Mouse (Mus musculus) midbrain, embryonic 16.5 days (tissue): ENCODE measurements around the gene Il1rl1. TPM values are rescaled to one million over a fixed set of nuclear protein-coding genes. Genes with fewer than 3 reads are reported as not detected.

Source experiments
- ATAC-seq: fragments of 200-750 bp; cut with Nextera tagmentation; 2 replicates; pipeline ENCODE4 v1.8.0; 2017; ENCODE audit warnings: moderate TSS enrichment
- H3K27ac ChIP-seq: fragments of 300-500 bp; sonication (generic); 2 replicates; pipeline ENCODE4 v1.5.1; 2014; ENCODE audit warnings: mild to moderate bottlenecking, low read length, mixed read lengths
- H3K27me3 ChIP-seq: fragments of 300-500 bp; sonication (generic); 2 replicates; pipeline ENCODE4 v1.6.1; 2014; ENCODE audit warnings: low read depth, low read length, mixed read lengths; ENCODE audit not compliant: control insufficient read depth, insufficient read depth
- H3K36me3 ChIP-seq: fragments of 300-500 bp; sonication (generic); 2 replicates; pipeline ENCODE4 v1.6.1; 2014; ENCODE audit warnings: mild to moderate bottlenecking, low read length, moderate library complexity, mixed read lengths; ENCODE audit not compliant: control insufficient read depth, insufficient read depth
- H3K4me1 ChIP-seq: fragments of 300-500 bp; sonication (generic); 2 replicates; pipeline ENCODE4 v1.6.1; 2014; ENCODE audit warnings: mild to moderate bottlenecking, low read length, mixed read lengths; ENCODE audit not compliant: control insufficient read depth, insufficient read depth
- H3K4me2 ChIP-seq: fragments of 300-500 bp; sonication (generic); 2 replicates; pipeline ENCODE4 v1.6.1; 2014; ENCODE audit warnings: mild to moderate bottlenecking, low read length, mixed read lengths
- H3K4me3 ChIP-seq: fragments of 300-500 bp; sonication (generic); 2 replicates; pipeline ENCODE4 v1.5.1; 2014; ENCODE audit warnings: low read depth, mild to moderate bottlenecking, low read length, moderate library complexity, mixed read lengths
- H3K9ac ChIP-seq: fragments of 300-500 bp; sonication (generic); 2 replicates; pipeline ENCODE4 v1.6.1; 2014; ENCODE audit warnings: low read depth, low read length, mixed read lengths
- H3K9me3 ChIP-seq: fragments of 300-500 bp; sonication (generic); replicated peaks from 2 replicates; pipeline ENCODE4 v1.6.1; 2014; ENCODE audit warnings: mild to moderate bottlenecking, low read length, mixed read lengths; ENCODE audit not compliant: control insufficient read depth, poor library complexity, severe bottlenecking
- WGBS: fragments of 180-500 bp; shearing (Covaris S2); extraction: QIAGEN DNeasy Blood & Tissue Kit; methylation state at CpG from one replicate; pipeline ENCODE4 v1.1.7; 2014; 5-methylcytosine and 5-hydroxymethylcytosine counted together
- polyA plus RNA-seq: library from polyadenylated mRNA; unstranded; fragments of >200 nt; fragmentation: Nextera tagmentation; extraction: Ambion mirVana; gene quantifications from 2 replicates; pipeline ENCODE4 v1.2.1, GENCODE M21; 2015

Gene Il1rl1
- polyA plus RNA-seq, 1 experiment from 2014 or later, result 0.04 TPM

DNA sequence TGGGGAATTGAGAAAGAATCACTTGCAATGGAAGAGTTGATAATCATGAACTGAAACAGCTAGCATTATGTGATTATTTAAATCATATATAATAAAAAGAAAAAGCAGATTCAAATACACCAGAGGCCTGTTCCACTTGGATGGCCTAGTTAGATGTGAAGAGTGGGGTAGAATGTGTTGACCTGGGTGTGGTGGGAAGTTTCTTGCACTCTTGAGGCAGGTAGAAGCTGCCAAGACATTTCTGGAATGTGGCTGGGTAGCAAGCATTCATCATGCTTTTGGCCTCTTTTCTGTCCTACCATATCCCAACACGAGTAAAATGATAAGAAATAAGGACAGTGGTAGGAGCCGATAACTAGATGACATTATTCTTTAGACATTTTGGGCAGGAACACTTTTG is 39.4 kb downstream of the Il1rl1 start:
- Histone ChIP-seq H3K9me3 (no peaks in the 10 kb centered on the region), H3K27ac (no peak overlapping the region), H3K9ac (no peak overlapping the region), H3K4me1 (no peaks in the 10 kb centered on the region), H3K4me2 (no peak overlapping the region), H3K4me3 (no peak overlapping the region), H3K27me3 (no peaks in the 10 kb centered on the region), H3K36me3 (no peaks in the 10 kb centered on the region)
- no peak for ATAC-seq
- WGBS, result 82% methylated on average over 2 of the region's 2 CpGs

GRCm38 (mm10) chr1:40469900-40470299 is 40.5 kb downstream of the Il1rl1 start:
- H3K4me2 ChIP-seq, result no peak overlapping the region
- no peaks in the 10 kb centered on the region for H3K27me3 ChIP-seq
- H3K9ac ChIP-seq, result no peak overlapping the region
- 95% methylated on average over 12 of the region's 12 CpGs for WGBS
- ATAC-seq, result no peak
- H3K4me1 ChIP-seq, result no peaks in the 10 kb centered on the region
- H3K36me3 ChIP-seq, result no peaks in the 10 kb centered on the region
- no peak overlapping the region for H3K4me3 ChIP-seq
- no peaks in the 10 kb centered on the region for H3K9me3 ChIP-seq
- H3K27ac ChIP-seq, result no peak overlapping the region

GRCm38 (mm10) chr1:40472401-40472800 is 43.0 kb downstream of the Il1rl1 start:
- Histone ChIP-seq H3K9ac (no peak overlapping the region), H3K9me3 (no peaks in the 10 kb centered on the region), H3K36me3 (no peaks in the 10 kb centered on the region), H3K4me3 (no peak overlapping the region), H3K4me2 (no peak overlapping the region), H3K27ac (no peak overlapping the region), H3K27me3 (no peaks in the 10 kb centered on the region), H3K4me1 (no peaks in the 10 kb centered on the region)
- ATAC-seq, result no peak
- 95% methylated on average over 1 of the region's 1 CpGs for WGBS

DNA sequence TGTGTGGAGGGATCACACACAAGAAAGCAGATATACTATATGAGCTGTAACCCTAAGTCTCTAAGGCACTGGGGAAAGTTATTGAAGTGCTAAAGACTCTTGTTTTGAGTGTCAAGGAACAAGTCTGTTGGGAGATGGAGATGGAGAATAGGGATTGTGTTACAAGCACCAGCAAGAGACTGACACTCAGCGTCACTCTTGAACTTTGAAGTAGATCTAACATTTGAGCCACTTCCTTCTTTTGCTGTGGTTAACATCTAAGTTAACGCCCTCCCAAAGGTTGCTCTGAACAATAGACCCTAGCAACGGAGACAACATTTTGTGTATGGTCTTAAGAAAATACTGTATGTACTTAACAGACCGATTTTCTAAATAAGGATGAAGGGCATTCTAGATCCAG is 44.3 kb downstream of the Il1rl1 start:
- no peaks in the 10 kb centered on the region for H3K9me3 ChIP-seq
- H3K27ac ChIP-seq, result no peak overlapping the region
- H3K4me2 ChIP-seq, result no peak overlapping the region
- no peak for ATAC-seq
- no peak overlapping the region for H3K4me3 ChIP-seq
- WGBS, result 87% methylated on average over 4 of the region's 4 CpGs
- H3K4me1 ChIP-seq, result no peaks in the 10 kb centered on the region
- no peaks in the 10 kb centered on the region for H3K36me3 ChIP-seq
- H3K27me3 ChIP-seq, result no peaks in the 10 kb centered on the region
- H3K9ac ChIP-seq, result no peak overlapping the region

GRCm38 (mm10) chr1:40474336-40474735 is 45.0 kb downstream of the Il1rl1 start:
- no peaks in the 10 kb centered on the region for H3K27me3 ChIP-seq
- H3K4me3 ChIP-seq, result no peak overlapping the region
- no peak overlapping the region for H3K4me2 ChIP-seq
- no peaks in the 10 kb centered on the region for H3K9me3 ChIP-seq
- H3K27ac ChIP-seq, result no peak overlapping the region
- no peak for ATAC-seq
- WGBS, result 91% methylated on average over 5 of the region's 5 CpGs
- no peaks in the 10 kb centered on the region for H3K36me3 ChIP-seq
- H3K4me1 ChIP-seq, result no peaks in the 10 kb centered on the region
- H3K9ac ChIP-seq, result no peak overlapping the region

DNA sequence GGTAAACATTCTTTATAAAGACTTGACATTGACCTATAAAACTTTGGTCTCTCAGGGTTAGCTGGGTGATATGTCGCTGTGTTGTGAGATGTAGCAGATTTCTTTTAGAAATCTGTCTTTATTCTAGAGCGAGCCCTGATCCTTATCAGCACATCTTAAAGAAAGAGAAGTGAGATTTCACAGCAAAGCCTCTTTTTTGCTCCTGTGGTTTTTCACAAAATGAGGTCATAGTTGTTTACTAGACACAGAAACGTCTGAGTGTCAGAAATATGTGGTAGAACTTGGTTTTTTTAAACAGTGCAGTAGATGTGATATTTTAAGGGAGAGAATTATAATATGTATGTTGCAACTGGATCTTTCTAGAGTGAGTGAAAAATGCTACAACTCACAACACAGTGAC is 46.3 kb downstream of the Il1rl1 start:
- Histone ChIP-seq H3K4me3 (no peak overlapping the region), H3K27ac (no peak overlapping the region), H3K9ac (no peak overlapping the region), H3K4me1 (no peaks in the 10 kb centered on the region), H3K4me2 (no peak overlapping the region), H3K27me3 (no peaks in the 10 kb centered on the region), H3K36me3 (no peaks in the 10 kb centered on the region), H3K9me3 (no peaks in the 10 kb centered on the region)
- no peak for ATAC-seq
- 74% methylated on average over 3 of the region's 3 CpGs for WGBS

- no peaks in the 10 kb centered on the region for H3K27me3 ChIP-seq
- ATAC-seq, result no peak
Measured at GRCm38 (mm10) chr1:40476756-40477155, 47.4 kb downstream of the Il1rl1 start.

GRCm38 (mm10) chr1:40479505-40479923 is 50.1 kb downstream of the Il1rl1 start:
- H3K4me3 ChIP-seq, result no peak overlapping the region
- H3K4me2 ChIP-seq, result no peak overlapping the region
- no peak overlapping the region for H3K9ac ChIP-seq
- no peaks in the 10 kb centered on the region for H3K27me3 ChIP-seq
- no peaks in the 10 kb centered on the region for H3K9me3 ChIP-seq
- no peaks in the 10 kb centered on the region for H3K4me1 ChIP-seq
- H3K27ac ChIP-seq, result no peak overlapping the region
- no peaks in the 10 kb centered on the region for H3K36me3 ChIP-seq
- WGBS, result 87% methylated on average over 6 of the region's 6 CpGs
- ATAC-seq, result no peak

More at GRCm38 (mm10) chr1:40476756-40477155, 47.4 kb downstream of the Il1rl1 start:
- Histone ChIP-seq H3K4me2 (no peak overlapping the region), H3K4me1 (no peaks in the 10 kb centered on the region), H3K27ac (no peak overlapping the region), H3K36me3 (no peaks in the 10 kb centered on the region), H3K9me3 (no peaks in the 10 kb centered on the region), H3K9ac (no peak overlapping the region), H3K4me3 (no peak overlapping the region)
- WGBS, result 70% methylated on average over 4 of the region's 4 CpGs

DNA sequence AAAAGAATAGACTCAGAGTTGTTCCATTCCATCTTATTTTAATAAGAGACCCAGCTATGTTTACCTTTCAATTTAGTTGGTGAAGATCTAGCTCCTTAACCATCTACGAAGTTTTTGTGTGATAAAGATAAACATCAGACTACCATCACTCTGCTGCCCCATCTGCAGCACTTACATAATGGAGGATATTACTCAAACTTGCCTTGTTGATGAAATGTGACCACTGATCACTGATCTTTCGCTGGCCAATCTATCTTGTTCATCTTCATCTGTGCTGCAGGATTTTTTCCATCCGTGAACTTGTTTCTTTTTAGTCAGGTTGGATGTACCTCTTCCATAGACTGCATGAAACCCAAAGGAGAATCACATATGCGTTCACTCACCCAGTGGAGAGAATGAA is 65.2 kb downstream of the Il1rl1 start:
- Histone ChIP-seq H3K27me3 (no peaks in the 10 kb centered on the region), H3K36me3 (no peaks in the 10 kb centered on the region), H3K9me3 (no peaks in the 10 kb centered on the region), H3K4me3 (no peak overlapping the region), H3K4me1 (no peaks in the 10 kb centered on the region), H3K9ac (no peak overlapping the region), H3K4me2 (no peak overlapping the region), H3K27ac (no peak overlapping the region)
- 89% methylated on average over 4 of the region's 4 CpGs for WGBS
- ATAC-seq, result no peak

DNA sequence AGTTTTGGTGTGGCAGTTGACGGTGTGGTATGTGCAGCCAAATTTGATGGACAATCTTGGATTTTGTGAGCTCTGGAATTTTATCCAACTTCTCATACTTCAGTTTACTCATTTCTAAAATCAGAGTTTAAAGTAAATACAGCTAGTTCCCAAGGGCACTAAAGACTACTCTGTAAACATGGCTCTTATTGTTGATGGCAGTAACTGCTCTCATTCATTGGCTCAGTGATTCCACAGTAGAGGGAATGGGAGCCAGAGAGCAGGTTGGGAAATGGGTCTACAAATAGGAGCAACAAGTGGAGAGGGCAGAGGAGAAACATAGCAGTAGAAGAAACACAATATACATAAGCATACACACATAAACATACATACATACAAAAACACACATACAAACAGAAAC is 70.3 kb downstream of the Il1rl1 start:
- Histone ChIP-seq H3K9ac (no peak overlapping the region), H3K27me3 (no peaks in the 10 kb centered on the region), H3K9me3 (no peaks in the 10 kb centered on the region), H3K4me1 (no peaks in the 10 kb centered on the region), H3K4me3 (no peak overlapping the region), H3K4me2 (no peak overlapping the region), H3K27ac (no peak overlapping the region), H3K36me3 (no peaks in the 10 kb centered on the region)
- no peak for ATAC-seq
- 97% methylated on average over 1 of the region's 1 CpGs for WGBS
